Comparison of ENCODE assay signal across 8 mouse cellular contexts in genomic region chrX:94061246-94061645, GRCm38 (mm10).
A peak's percentile ranks its signal among the peaks of the same experiment; 100 is the strongest.
DNase-seq lines count a peak whose midpoint lies in the region.

No protein-coding gene starts in this region.

- peak; percentile 7 for DNase-seq in embryo, embryonic 11 days
- DNase-seq in embryo, embryonic 9.5 days (ENCODE audit: extremely low spot score) = no peak
- DNase-seq in right cerebral cortex, adult 18-20 months = peak; percentile 62
- DNase-seq in right cerebral cortex, postnatal 4 days = no peak
- peak; percentile 9 for DNase-seq in heart, postnatal 25 days (ENCODE audit: low spot score)
- peak; percentile 11 for DNase-seq in lung, postnatal 25 days (ENCODE audit: low spot score)
- DNase-seq in thymus, postnatal 25 days = no peak
- no peak for DNase-seq in cerebellum, postnatal 4 days (ENCODE audit: low spot score in 2 of 2)

- intact Hi-C loops in heart, postnatal 25 days (cut with DNase I) = no loop called here

Comparison
In these comparisons a context has a peak if more than half of its experiments do, and no peak if none do; other contexts are left out.
1. DNase-seq: peak in embryo, embryonic 11 days (single experiment), right cerebral cortex, adult 18-20 months (single experiment), heart, postnatal 25 days (single experiment) and lung, postnatal 25 days (single experiment); none in embryo, embryonic 9.5 days (single experiment), right cerebral cortex, postnatal 4 days (single experiment), thymus, postnatal 25 days (single experiment) and cerebellum, postnatal 4 days (0 of 2).